Mouse (Mus musculus): ENCODE results near the gene Gfra1.

Gene Gfra1

GRCm38 (mm10) chr19:58441785-58442184 is 13.9 kb downstream of the Gfra1 start:
- no peak for DNase-seq (ENCODE audit: low spot score in 2 of 2)

DNA sequence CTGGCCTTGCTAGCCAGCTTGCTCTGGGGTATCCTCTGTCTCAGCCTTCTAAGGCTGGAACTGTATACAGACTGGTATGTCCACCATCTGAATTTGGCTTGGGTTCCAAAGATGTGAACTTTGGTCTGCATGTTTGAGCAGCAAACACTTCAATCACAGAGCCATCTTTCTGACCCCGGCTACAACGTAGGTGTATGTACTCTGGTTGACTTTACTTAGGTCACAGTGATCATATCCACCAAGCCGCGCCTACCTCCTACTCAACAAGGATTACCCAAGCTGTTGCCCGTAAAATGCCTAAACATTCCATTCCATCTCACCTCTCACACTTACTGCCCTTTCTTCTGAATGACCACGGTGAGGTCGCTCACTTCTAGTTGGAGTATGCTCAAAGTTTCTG is 14.5 kb downstream of the Gfra1 start:
- DNase-seq (ENCODE audit: low spot score in 2 of 2), result no peak

DNA sequence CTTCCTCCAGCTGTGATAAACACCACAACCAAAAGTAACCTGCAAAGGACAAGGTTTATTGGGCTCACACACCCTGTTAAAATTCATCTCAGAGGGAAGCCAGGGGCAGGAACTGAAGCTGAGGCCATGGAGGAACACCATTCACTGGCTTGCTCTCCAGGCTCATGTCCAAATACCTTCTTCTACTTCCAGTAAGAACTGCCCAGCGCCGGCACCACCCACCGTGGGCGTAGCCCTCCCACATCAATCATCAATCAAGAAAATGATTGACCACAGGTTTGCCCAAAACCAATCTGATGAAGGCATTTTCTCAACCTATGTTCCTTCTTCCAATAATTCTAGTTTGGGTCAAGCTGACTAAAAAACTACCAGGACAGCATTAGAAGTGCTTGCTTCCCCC is 16.9 kb downstream of the Gfra1 start:
- DNase-seq (ENCODE audit: low spot score in 2 of 2), result no peak

DNA sequence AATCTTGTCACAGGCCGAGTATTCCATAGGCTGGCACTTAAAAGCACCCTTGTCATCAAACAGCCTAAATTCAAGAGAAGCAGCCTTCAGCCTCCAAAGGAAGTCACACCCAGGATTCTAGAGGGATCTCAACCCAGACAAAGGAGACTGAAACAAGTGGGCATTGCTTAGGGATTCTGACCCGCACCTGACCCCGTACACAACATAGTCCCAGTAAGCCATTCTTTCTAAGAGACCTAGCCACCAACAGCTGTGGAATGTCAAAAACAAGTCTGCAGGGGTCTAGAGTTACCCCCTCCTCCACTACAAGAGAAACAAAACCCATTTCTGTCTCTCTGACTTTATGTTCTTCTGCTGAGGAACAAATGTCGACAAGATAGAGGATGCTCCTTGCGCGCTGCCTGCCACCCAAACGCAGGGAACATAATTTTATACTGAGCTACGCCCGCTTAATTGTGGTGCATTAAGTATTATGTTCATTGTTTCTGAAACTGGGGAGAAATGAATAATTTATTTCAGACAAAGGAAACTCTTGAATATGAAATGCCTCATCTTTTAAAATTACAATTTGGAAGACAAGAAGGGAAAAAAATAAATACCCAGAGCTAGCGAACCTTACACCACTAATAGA is 18.2 kb downstream of the Gfra1 start:
- no peak for DNase-seq (ENCODE audit: low spot score in 2 of 2)

DNA sequence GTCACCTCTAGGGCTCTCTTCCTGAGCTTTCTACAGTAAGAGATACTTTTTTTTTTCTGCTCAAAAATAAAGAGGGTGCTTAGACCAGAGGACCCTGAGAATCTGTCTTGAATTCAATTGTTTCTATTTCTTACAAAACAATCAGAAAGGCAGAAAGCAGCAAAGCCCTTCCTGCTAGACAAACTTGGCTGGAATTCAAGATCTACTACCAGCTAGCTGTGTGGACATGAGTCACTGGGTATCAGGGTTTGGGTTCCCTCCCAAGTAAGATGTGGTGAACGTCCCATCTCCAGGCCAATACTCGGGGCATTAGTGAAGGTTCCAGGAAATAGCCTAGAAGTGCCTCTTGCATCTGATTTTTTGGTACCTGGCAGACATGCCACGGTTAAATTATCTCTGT is 18.8 kb downstream of the Gfra1 start:
- DNase-seq (ENCODE audit: low spot score in 2 of 2), result no peak

DNA sequence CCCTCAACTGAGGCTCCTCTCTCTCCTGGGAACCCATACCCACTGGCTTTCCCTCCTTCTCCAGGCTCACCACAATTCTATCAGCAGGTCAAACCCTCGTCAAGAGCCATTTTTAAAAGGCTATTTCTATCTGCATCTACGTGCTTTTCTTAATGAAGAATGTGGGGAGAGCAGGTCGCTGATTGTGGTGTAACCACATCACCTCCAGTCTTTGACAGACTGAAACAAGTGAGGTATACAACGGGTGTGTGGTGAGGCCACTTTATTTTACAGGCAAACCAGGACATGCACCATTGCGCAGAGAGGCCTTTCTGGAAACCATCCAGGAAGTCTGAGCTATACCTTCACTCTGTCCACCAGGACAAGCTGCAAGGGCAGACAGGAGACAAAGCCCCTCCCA is 19.8 kb downstream of the Gfra1 start:
- no peak for DNase-seq (ENCODE audit: low spot score in 2 of 2)

- no peak for DNase-seq (ENCODE audit: low spot score in 2 of 2)
Measured at GRCm38 (mm10) chr19:58432840-58433239, 22.9 kb downstream of the Gfra1 start.

DNA sequence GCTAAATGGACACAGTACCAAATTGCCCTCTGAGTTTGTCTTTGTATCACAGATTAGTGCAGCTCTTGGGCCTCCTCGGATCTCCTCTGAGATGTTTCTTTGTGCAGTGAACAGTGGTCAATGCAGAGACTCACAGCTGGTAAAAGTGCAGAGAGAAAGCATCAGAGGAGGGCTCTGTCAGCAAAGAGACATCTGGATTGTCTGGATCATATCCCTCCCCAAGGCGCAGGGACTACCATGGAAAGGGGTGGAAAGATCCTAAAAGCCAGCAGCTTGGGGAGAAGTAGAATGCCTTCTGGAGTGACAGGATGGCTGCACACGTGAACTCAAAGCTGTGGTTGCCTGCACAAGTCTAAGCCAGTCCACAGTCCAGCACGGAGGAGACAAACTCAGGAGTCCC is 27.2 kb downstream of the Gfra1 start:
- DNase-seq (ENCODE audit: low spot score in 2 of 2), result no peak

GRCm38 (mm10) chr19:58427348-58427747 is 28.4 kb downstream of the Gfra1 start:
- DNase-seq (ENCODE audit: low spot score in 2 of 2), result no peak

GRCm38 (mm10) chr19:58424928-58425327 is 30.8 kb downstream of the Gfra1 start:
- no peak for DNase-seq (ENCODE audit: low spot score in 2 of 2)

GRCm38 (mm10) chr19:58424179-58424578 is 31.5 kb downstream of the Gfra1 start:
- no peak for DNase-seq (ENCODE audit: low spot score in 2 of 2)

DNA sequence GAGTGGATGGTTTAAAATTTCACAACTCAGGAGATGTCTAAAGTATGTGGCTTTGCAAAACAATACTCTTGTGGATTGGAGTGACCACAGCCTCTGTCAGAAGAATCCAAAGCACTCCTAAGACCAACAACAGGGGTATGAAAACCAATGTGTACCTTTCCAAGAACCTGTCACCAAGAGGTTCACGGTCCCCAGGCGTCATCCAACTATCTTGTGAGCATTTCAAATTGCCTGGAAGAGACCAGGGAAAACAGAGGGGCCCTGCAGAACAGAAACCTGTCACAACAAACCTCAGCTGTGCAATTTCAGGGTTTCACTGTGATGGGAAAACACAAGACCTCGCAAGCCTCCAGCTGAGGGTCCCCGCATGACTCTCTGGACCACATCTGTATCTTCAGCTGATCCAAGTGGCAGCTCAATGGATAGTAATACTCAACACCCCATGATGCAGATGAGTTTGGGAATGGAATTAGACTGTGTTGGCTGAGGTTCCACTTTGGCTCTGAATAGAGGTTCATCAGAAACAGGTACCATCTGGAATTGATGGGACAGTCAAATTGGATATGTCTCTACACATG is 32.7 kb downstream of the Gfra1 start:
- no peak for DNase-seq (ENCODE audit: low spot score in 2 of 2)

- DNase-seq (ENCODE audit: low spot score in 2 of 2), result no peak
Measured at GRCm38 (mm10) chr19:58419685-58420084, 36.0 kb downstream of the Gfra1 start.

GRCm38 (mm10) chr19:58419278-58419677 is 36.4 kb downstream of the Gfra1 start:
- no peak for DNase-seq (ENCODE audit: low spot score in 2 of 2)

DNA sequence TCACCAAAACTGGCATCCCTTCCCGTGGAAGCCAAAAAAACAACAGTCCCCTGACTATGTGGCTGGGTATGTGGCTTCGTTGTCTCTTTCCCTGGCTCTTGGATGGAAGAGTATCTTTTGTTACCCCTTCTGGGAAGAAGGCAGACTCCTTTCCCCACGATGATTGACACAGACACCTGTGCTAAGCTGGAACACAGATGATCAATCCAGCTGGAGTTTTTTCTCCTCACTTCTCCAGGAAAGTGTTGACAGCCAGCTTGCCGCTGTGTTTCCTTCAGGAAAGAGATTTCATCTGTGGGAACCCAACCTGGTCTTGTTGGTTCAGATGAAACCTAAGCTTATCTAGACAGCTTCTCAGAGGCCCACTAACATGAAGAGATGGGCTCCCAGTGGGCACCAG is 40.5 kb downstream of the Gfra1 start:
- DNase-seq (ENCODE audit: low spot score in 2 of 2), result no peak

DNA sequence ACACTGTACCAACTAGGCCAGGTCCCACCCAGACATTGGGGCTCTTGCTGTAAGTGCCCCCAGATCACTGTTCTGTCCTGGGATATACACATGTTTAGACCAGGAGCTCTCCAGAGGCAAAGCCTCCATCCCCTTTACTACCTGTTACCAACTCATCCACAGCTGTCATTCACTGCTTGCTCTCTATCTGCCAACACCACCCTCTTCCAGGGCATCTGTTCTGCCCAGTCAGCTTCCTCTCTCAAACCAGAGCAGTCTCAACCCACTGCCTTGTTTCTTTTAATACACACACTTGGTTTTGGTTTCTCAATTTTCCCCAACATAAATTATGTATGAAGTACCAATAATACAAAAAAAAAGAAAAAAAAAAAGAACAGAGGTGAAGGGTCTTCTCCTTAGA is 41.0 kb downstream of the Gfra1 start:
- no peak for DNase-seq (ENCODE audit: low spot score in 2 of 2)

DNA sequence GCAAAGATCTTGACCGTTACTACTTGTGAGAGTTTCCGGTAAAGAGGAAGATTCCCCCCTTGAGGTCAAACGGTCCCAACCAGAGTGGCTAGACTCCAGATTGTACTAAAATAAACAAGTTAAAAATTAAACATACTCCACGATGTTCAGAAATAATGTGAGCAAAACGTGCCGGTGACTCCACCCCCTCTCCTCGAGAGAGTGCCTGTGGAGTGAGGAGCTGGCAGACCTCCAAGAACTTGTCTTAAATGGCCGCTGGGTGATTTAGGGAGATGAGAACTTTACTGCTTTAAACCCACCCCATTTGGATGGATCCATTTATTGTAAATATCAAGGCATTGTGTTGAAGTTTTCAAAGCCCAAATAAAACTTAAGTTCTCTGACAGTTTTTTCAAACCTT is 42.4 kb downstream of the Gfra1 start:
- no peak for DNase-seq (ENCODE audit: low spot score in 2 of 2)

DNA sequence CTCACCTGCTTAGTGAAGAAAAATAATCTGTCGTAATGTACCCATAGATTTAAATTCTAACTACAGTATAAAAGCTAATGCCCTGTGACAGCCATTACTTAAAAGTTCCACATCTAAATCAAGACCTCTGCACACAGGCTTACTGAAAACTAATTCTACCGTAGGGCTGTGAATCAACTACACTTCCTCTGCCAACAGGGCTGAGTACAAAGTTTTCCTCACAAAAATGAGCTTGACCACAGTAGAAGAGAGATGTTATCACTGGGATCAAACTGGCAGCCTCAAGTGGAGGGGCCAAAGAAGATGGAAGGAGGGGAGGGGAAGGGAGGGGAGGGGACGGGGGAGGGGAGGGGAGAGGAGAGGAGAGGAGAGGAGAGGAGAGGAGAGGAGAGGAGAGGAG is 42.9 kb downstream of the Gfra1 start:
- DNase-seq (ENCODE audit: low spot score in 2 of 2), result no peak

DNA sequence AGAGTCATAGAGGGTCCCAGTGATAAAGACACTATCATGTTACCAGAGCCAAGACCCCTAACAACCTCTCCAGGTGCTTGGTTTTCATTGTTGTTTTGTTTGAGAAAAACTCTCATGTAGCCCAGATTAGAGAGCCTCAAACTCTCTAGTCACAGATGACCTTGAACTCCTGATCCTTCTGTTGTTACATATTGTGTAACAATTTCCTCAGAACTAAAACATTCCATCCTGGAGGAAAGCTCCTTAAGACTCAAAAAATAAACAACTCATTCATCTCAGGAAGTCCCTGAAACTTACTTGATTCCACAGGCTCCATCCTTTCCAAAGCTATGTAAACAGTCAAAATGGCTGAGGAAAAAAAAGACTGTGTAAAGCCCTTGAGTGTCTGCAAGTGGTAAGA is 49.0 kb downstream of the Gfra1 start:
- DNase-seq (ENCODE audit: low spot score in 2 of 2), result no peak

DNA sequence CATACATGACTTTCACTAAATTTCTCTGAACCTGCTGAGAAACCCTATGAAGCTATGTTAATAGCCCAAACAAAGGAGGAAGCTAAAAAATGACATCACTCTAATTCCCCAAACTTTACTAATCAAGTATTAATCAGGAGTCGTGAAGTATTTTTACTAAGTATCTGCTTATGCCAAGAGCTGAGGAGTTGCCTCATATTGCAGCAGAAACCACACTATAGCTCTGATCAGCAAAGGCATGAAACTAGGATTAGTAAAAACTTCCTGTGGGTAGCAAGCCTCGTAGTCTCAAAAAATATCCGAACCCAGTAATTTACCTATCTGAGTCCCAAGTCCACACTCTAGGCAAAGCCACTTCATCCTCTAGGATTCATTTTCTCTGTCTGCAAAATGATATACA is 55.5 kb downstream of the Gfra1 start:
- no peak for DNase-seq (ENCODE audit: low spot score in 2 of 2)

- DNase-seq (ENCODE audit: low spot score in 2 of 2), result no peak
Measured at GRCm38 (mm10) chr19:58399166-58399565, 56.5 kb downstream of the Gfra1 start.

GRCm38 (mm10) chr19:58396604-58396984 is 59.1 kb downstream of the Gfra1 start:
- DNase-seq (ENCODE audit: low spot score in 2 of 2), result no peak

DNA sequence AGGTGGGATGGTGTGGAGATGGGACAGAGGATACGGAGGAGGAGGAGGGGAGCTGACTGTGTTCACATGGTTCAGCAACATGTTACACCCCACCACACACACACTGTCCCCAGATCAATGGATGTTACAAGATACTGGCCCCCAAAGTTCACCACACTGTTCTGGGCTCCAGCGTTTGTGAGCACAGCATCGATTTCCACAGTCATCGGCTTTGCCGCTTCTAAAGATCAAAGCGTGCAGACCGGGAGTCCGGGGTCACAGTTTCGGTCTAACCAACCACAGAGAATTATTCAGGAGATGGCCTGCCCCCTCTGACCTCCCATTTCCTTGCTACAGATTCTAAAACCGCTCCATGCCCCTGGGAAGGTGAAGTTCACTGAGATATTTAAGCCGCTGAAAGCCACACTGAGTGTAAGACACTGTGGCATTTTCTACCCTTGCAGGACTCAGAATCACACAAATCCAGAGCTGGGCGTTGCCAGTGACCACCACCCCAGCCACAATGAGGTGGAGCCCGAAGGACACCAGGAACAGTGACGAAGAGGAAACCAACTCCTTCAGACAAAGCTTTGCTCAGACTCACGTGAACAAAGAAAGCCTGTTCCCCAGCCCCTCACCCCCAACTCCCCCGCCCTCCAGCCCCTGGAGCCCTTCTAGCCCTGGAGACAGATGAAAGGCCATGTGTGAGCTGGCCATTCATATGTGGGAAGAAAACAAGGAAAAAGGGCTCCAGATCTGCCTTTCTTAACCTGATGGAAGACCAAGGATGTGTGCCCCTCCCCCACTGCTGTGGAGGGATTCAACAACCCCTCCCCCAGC is 59.7 kb downstream of the Gfra1 start:
- DNase-seq (ENCODE audit: low spot score in 2 of 2), result no peak

Data from spleen, postnatal 14 days (tissue).